Mouse (Mus musculus): Measurements from ENCODE around the gene Zfp940. TPM values are rescaled to one million over a fixed set of nuclear protein-coding genes. Genes with fewer than 3 reads are reported as not detected.

Zfp940 gene
- polyA plus RNA-seq, 1 experiment from 2014 or later = 5.4 TPM

DNA sequence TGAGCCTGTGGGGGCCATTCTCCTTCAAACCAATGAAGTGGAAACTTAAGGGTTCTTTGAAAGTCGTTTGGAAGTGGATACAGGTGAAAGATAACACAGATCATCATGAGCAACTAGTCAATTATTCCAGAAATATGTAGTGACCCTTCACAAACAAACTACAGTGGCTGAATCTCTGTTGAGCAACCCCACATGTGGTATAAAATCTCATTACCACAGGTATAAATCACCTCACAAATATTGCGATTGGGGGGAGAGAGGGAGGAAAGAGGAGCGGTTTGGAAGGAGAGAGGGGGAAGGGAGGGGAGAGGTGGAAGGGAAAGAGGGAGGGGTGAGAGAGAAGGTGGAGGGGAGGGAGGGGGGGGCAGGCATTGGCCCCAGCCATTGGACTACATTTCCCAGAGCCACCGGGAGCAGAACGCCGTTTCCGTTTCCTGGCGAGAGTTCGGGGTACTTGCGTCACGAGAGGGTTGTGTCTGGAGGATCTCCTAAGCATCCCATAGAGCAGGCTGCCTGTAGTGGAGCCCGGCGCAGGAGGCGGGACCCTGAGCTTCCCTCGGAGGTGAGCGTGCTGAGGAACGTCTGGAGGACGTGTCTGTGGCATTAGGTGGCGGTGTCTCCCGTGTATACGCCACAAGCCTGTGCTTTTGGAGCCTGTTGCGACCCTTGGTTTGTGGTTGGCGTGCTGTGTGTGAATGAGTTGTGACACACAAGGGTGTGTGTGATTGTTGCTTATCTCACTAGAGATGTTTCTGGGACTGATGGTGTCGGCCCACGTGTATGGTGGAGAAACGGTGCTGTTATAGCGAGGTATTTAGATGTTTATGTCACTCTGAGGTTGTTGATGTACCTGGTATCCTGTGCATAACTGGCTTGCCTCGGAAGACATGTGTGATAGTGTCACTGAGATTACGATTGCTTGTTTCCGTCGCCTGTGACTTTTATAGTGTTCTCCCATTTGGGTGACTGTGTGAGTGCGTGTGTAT is 6.4 kb upstream of the Zfp940 start, which contains the start of gene Zfp420:
Gene Zfp420, plus strand, starts transcription at position 448 of the 986 bp plus-strand sequence.
- Histone ChIP-seq H3K27me3 (replicated peaks; ENCODE audit: control insufficient read depth, insufficient read depth, low read length) (no peaks in the 10 kb centered on the region), H3K36me3 (ENCODE audit: control insufficient read depth, insufficient read depth, low read length) (no peaks in the 10 kb centered on the region), H3K4me3 (ENCODE audit: low read depth, low read length) (peak within 1 kb of the TSS; percentile 66), H3K9ac (ENCODE audit: low read length) (peak within 1 kb of the TSS; percentile 57), H3K4me2 (ENCODE audit: low read length) (peak within 1 kb of the TSS; percentile 82), H3K27ac (ENCODE audit: low read depth) (no peak within 1 kb of the TSS), H3K4me1 (replicated peaks; ENCODE audit: control insufficient read depth, insufficient read depth, low read length) (peaks cover 6% of the 10 kb centered on the region), H3K9me3 (ENCODE audit: control insufficient read depth, low read length) (no peaks in the 10 kb centered on the region)
- 5% methylated on average over 31 of the region's 32 CpGs for WGBS
- peak; percentile 85 for DNase-seq (ENCODE audit: low spot score)
- ATAC-seq (replicated peaks; ENCODE audit: low FRiP score, low TSS enrichment, low read depth) = peak; percentile 94

DNA sequence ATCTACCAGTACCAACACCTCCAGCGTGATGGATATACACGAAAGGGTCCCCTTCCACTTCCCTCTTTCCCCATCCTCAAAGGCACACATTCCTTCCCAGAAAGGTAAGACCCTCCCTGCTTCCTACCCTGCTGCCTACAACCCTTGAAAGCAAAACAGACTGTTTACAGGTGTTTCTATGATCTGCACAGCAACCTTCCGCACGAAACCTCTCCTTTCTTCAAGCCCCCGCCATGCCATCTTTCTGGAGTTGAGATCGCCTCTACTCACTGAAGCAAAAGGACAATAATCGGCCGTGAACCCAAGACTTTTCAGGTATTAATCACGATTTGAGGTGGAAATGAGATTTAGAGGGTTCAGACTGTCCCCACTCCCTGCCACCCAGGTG is 644 bp downstream of the Zfp940 start:
- no peak for ATAC-seq (replicated peaks; ENCODE audit: low FRiP score, low TSS enrichment, low read depth)
- peak overlapping the region; percentile 57 for H3K9ac ChIP-seq (ENCODE audit: low read length)

DNA sequence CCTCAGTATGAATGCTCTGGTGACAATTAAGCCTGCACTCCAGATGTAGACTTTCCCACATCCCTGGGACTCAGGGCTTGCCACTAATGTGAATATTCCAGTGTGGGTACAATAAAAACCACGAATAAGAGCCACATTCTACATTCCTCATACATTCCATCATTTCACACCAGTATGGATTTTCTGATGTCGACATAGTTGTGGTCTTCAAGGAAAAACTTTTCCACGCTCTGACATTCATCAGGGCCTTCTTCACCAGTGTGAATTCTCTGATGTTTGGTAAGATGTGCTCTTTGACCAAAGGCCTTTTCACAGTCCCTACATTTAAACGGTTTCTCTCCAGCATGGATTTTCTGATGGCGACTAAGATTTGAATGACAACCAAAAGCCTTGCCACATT is 8.9 kb downstream of the Zfp940 start:
- ATAC-seq (replicated peaks; ENCODE audit: low FRiP score, low TSS enrichment, low read depth) = no peak
- Histone ChIP-seq H3K4me3 (ENCODE audit: low read depth, low read length) (no peak overlapping the region), H3K4me2 (ENCODE audit: low read length) (no peak overlapping the region), H3K9me3 (ENCODE audit: control insufficient read depth, low read length) (no peaks in the 10 kb centered on the region), H3K27ac (ENCODE audit: low read depth) (no peak overlapping the region), H3K4me1 (replicated peaks; ENCODE audit: control insufficient read depth, insufficient read depth, low read length) (no peaks in the 10 kb centered on the region), H3K36me3 (ENCODE audit: control insufficient read depth, insufficient read depth, low read length) (peaks cover 33% of the 10 kb centered on the region), H3K27me3 (replicated peaks; ENCODE audit: control insufficient read depth, insufficient read depth, low read length) (no peaks in the 10 kb centered on the region), H3K9ac (ENCODE audit: low read length) (no peak overlapping the region)
- 91% methylated on average over 5 of the region's 5 CpGs for WGBS
- no peak for DNase-seq (ENCODE audit: low spot score)

More for the DNA sequence above, 644 bp downstream of the Zfp940 start:
- peaks cover 11% of the 10 kb centered on the region; the same call in 1 of the 2 replicates for H3K36me3 ChIP-seq (ENCODE audit: control insufficient read depth, insufficient read depth, low read length)
- 54% methylated on average over 9 of the region's 9 CpGs for WGBS
- no peak overlapping the region for H3K27ac ChIP-seq (ENCODE audit: low read depth)
- H3K4me2 ChIP-seq (ENCODE audit: low read length) = peak overlapping the region; percentile 84
- H3K9me3 ChIP-seq (ENCODE audit: control insufficient read depth, low read length) = no peaks in the 10 kb centered on the region
- peak overlapping the region; percentile 68 for H3K4me3 ChIP-seq (ENCODE audit: low read depth, low read length)
- H3K27me3 ChIP-seq (replicated peaks; ENCODE audit: control insufficient read depth, insufficient read depth, low read length) = no peaks in the 10 kb centered on the region
- H3K4me1 ChIP-seq (replicated peaks; ENCODE audit: control insufficient read depth, insufficient read depth, low read length) = peaks cover 4% of the 10 kb centered on the region; the same call in 1 of the 2 replicates
- DNase-seq (ENCODE audit: low spot score) = no peak

DNA sequence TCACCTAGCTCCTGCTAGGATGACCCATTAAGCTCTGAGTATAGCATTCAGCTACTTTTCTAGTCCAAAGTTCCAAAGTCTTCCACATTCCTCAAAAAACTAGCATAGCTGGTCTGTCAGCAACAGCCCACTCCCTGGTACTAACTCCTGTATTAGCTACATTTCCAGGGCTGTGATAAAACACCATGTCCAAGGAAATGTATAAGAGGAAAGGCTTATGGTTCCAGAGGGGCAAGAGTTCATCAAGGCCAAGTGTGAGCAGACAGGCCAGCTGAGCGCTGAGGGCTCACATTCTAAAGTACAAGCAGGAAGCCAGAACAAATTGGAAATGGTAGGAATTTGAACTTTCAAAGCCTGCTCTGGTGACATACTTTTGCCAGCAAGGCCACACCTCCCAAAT is 11.4 kb downstream of the Zfp940 start:
- Histone ChIP-seq H3K27me3 (replicated peaks; ENCODE audit: control insufficient read depth, insufficient read depth, low read length) (no peaks in the 10 kb centered on the region), H3K4me1 (replicated peaks; ENCODE audit: control insufficient read depth, insufficient read depth, low read length) (no peaks in the 10 kb centered on the region), H3K4me2 (ENCODE audit: low read length) (no peak overlapping the region), H3K9ac (ENCODE audit: low read length) (no peak overlapping the region), H3K27ac (ENCODE audit: low read depth) (no peak overlapping the region), H3K36me3 (ENCODE audit: control insufficient read depth, insufficient read depth, low read length) (peaks cover 28% of the 10 kb centered on the region), H3K9me3 (ENCODE audit: control insufficient read depth, low read length) (no peaks in the 10 kb centered on the region), H3K4me3 (ENCODE audit: low read depth, low read length) (no peak overlapping the region)
- WGBS = 91% methylated on average over 1 of the region's 1 CpGs
- DNase-seq (ENCODE audit: low spot score) = no peak
- ATAC-seq (replicated peaks; ENCODE audit: low FRiP score, low TSS enrichment, low read depth) = no peak

DNA sequence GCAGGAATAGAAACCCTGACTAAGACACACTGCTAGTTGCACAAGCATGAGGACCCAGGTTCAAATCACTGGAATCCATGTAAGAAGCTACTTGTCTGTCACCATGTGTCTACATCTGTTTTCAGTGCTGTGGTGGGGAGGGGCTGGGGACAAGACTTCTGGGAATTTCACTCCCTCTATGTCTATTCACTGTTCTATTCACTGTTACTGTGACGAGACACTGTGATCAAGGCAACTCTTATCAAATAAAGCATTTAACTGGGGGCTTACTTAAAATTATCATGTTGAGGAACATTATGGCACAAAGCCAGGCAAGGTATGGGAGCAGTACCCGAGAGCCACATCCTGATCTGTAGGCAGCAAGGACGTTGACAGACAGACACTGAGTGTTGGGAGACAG is 14.2 kb downstream of the Zfp940 start:
- no peak for DNase-seq (ENCODE audit: low spot score)
- Histone ChIP-seq H3K4me3 (ENCODE audit: low read depth, low read length) (no peak overlapping the region), H3K9me3 (ENCODE audit: control insufficient read depth, low read length) (no peaks in the 10 kb centered on the region), H3K4me1 (replicated peaks; ENCODE audit: control insufficient read depth, insufficient read depth, low read length) (no peaks in the 10 kb centered on the region), H3K4me2 (ENCODE audit: low read length) (no peak overlapping the region), H3K36me3 (ENCODE audit: control insufficient read depth, insufficient read depth, low read length) (0 out of 2 replicates have a peak, but pooled peaks cover under 1% of the 10 kb centered on the region), H3K27me3 (replicated peaks; ENCODE audit: control insufficient read depth, insufficient read depth, low read length) (no peaks in the 10 kb centered on the region), H3K27ac (ENCODE audit: low read depth) (no peak overlapping the region), H3K9ac (ENCODE audit: low read length) (no peak overlapping the region)
- no peak for ATAC-seq (replicated peaks; ENCODE audit: low FRiP score, low TSS enrichment, low read depth)
- 80% methylated on average over 3 of the region's 3 CpGs for WGBS

DNA sequence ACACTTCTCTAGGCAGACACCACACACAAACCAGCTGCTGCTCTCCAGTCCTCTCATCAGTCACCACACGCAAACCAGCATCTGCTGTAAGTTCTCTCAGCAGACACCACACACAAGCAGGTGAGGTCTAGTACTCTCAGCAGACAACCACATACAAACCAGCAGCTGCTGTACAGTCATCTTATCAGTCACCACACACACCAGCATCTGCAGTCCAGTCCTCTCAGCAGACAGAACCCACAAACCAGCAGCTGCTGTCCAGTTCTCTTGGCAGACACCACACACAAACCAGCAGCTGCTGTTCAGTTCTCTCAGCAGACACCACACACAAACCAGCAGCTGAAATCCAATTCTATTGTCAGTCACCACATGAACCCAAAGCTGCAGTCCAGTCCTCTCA is 16.7 kb downstream of the Zfp940 start:
- H3K9me3 ChIP-seq (ENCODE audit: control insufficient read depth, low read length) = no peaks in the 10 kb centered on the region
- ATAC-seq (replicated peaks; ENCODE audit: low FRiP score, low TSS enrichment, low read depth) = no peak
- H3K36me3 ChIP-seq (ENCODE audit: control insufficient read depth, insufficient read depth, low read length) = peaks cover 12% of the 10 kb centered on the region
- no peaks in the 10 kb centered on the region for H3K4me1 ChIP-seq (replicated peaks; ENCODE audit: control insufficient read depth, insufficient read depth, low read length)
- no peak overlapping the region for H3K27ac ChIP-seq (ENCODE audit: low read depth)
- no peak for DNase-seq (ENCODE audit: low spot score)
- 94% methylated on average over 1 of the region's 1 CpGs for WGBS
- H3K9ac ChIP-seq (ENCODE audit: low read length) = no peak overlapping the region
- H3K4me3 ChIP-seq (ENCODE audit: low read depth, low read length) = no peak overlapping the region
- no peak overlapping the region for H3K4me2 ChIP-seq (ENCODE audit: low read length)
- no peaks in the 10 kb centered on the region for H3K27me3 ChIP-seq (replicated peaks; ENCODE audit: control insufficient read depth, insufficient read depth, low read length)

DNA sequence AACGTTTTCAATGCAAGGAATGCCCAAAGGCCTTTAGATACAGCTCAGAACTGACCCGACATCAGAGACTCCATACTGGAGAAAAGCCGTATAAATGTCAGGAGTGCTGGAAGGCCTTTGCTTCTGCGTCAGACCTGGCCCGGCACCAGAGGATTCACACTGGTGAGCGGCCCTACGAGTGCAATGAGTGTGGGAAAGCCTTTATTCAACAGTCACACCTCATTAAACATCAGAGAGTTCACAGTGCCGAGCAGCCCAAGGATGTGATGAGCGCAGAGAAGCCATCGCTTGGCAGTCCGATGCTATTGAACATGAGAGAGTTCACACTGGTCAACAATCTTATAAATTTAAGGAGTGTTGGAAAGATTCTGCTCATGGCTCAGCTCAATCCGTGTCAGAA is 23.7 kb downstream of the Zfp940 start:
- no peaks in the 10 kb centered on the region for H3K4me1 ChIP-seq (replicated peaks; ENCODE audit: control insufficient read depth, insufficient read depth, low read length)
- ATAC-seq (replicated peaks; ENCODE audit: low FRiP score, low TSS enrichment, low read depth) (no peak), DNase-seq (ENCODE audit: low spot score) (no peak)
- H3K4me3 ChIP-seq (ENCODE audit: low read depth, low read length) = no peak overlapping the region
- H3K9ac ChIP-seq (ENCODE audit: low read length) = no peak overlapping the region
- H3K36me3 ChIP-seq (ENCODE audit: control insufficient read depth, insufficient read depth, low read length) = peaks cover 74% of the 10 kb centered on the region
- 95% methylated on average over 12 of the region's 12 CpGs for WGBS
- H3K4me2 ChIP-seq (ENCODE audit: low read length) = no peak overlapping the region
- no peaks in the 10 kb centered on the region for H3K27me3 ChIP-seq (replicated peaks; ENCODE audit: control insufficient read depth, insufficient read depth, low read length)
- H3K9me3 ChIP-seq (ENCODE audit: control insufficient read depth, low read length) = no peaks in the 10 kb centered on the region
- no peak overlapping the region for H3K27ac ChIP-seq (ENCODE audit: low read depth)

DNA sequence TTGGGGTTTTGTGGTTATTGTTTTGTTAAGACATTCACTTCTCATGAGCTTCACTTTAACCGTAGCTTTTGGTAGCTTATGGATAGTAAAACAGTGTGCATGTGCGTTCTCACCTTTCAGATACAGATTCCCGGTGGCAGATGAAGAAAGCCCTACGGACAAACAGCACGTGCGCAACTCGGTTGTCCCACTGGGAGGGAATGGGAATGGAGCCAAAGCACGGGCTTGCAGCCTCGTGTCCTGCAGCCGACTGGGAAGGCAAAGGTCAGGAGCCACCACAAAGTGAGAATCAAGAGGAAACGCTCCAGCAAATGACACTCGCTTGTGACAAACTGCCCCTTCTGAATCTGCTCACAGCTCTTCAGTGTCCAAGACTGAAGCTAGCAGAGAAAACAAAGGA is 25.5 kb downstream of the Zfp940 start:
- 94% methylated on average over 12 of the region's 12 CpGs for WGBS
- H3K36me3 ChIP-seq (ENCODE audit: control insufficient read depth, insufficient read depth, low read length) = peaks cover 82% of the 10 kb centered on the region

More for the DNA sequence above, 25.5 kb downstream of the Zfp940 start:
- Histone ChIP-seq H3K9me3 (ENCODE audit: control insufficient read depth, low read length) (no peaks in the 10 kb centered on the region), H3K9ac (ENCODE audit: low read length) (no peak overlapping the region), H3K27ac (ENCODE audit: low read depth) (no peak overlapping the region), H3K4me3 (ENCODE audit: low read depth, low read length) (no peak overlapping the region), H3K4me2 (ENCODE audit: low read length) (no peak overlapping the region), H3K4me1 (replicated peaks; ENCODE audit: control insufficient read depth, insufficient read depth, low read length) (no peaks in the 10 kb centered on the region), H3K27me3 (replicated peaks; ENCODE audit: control insufficient read depth, insufficient read depth, low read length) (no peaks in the 10 kb centered on the region)
- ATAC-seq (replicated peaks; ENCODE audit: low FRiP score, low TSS enrichment, low read depth) (no peak), DNase-seq (ENCODE audit: low spot score) (no peak)

Data from intestine, embryonic 14.5 days (tissue).